Mouse (Mus musculus) thymus, adult 2 months (tissue): Measurements from ENCODE around the gene Hecw2.

Experiments used
- CTCF ChIP-seq: fragments of 200-500 bp; IDR thresholded peaks from 2 replicates; pipeline ENCODE4 v1.5.1; 2012; ENCODE audit warnings: mild to moderate bottlenecking, control low read depth, low read length, moderate library complexity, borderline replicate concordance; ENCODE audit not compliant: control insufficient read depth, poor library complexity, insufficient read depth; ENCODE audit errors: extremely low read depth
- POLR2A ChIP-seq: fragments of 200-500 bp; IDR thresholded peaks from 2 replicates; pipeline ENCODE4 v1.6.1; 2012; ENCODE audit warnings: mild to moderate bottlenecking, low read length, control low read depth, moderate library complexity; ENCODE audit not compliant: control insufficient read depth, poor library complexity, insufficient read depth; ENCODE audit errors: extremely low read depth

GRCm38 (mm10) chr1:53797074-53797473 lies 397.9 kb downstream of the Hecw2 start:
- TF ChIP-seq CTCF (no peak), POLR2A (no peak)
